24 mouse cellular contexts compared by ENCODE assay signal in genomic region chr16:56949085-56949484, GRCm38 (mm10). TPM values are rescaled to one million over a fixed set of nuclear protein-coding genes. Genes with fewer than 3 reads are reported as not detected.
"Had no signal": no experiment of that assay in that cellular context is flagged by ENCODE, and none has a peak within 500 bp of the region (broad histone marks: within the 10 kb centered on the region; RNA-seq: fewer than 3 reads in every experiment).

No protein-coding gene starts in this region.

- H3K36me3 ChIP-seq: neural tube, embryonic 13.5 days; neural tube, embryonic 15.5 days; stomach, embryonic 15.5 days had no signal

- H3K4me3 ChIP-seq: neural tube, embryonic 13.5 days; neural tube, embryonic 15.5 days; stomach, embryonic 15.5 days had no signal

- H3K9ac ChIP-seq: neural tube, embryonic 13.5 days; neural tube, embryonic 15.5 days; stomach, embryonic 15.5 days had no signal

- DNase-seq: retina, postnatal 1 day; right cerebral cortex, adult 18-20 months; right cerebral cortex, postnatal 14 days; right cerebral cortex, postnatal 25 days; right cerebral cortex, postnatal 4 days; spleen, adult 18-20 months; thymus, adult 18-20 months; thymus, adult 2 months; thymus, postnatal 14 days; thymus, postnatal 25 days; thymus, postnatal 36 days; thymus, postnatal 4 days had no signal

- H3K4me2 ChIP-seq: neural tube, embryonic 13.5 days; neural tube, embryonic 15.5 days; stomach, embryonic 15.5 days had no signal

- H3K4me1 ChIP-seq: neural tube, embryonic 13.5 days; neural tube, embryonic 15.5 days; stomach, embryonic 15.5 days had no signal

- H3K27me3 ChIP-seq: neural tube, embryonic 13.5 days; neural tube, embryonic 15.5 days; stomach, embryonic 15.5 days had no signal

- H3K9me3 ChIP-seq: neural tube, embryonic 13.5 days; neural tube, embryonic 15.5 days; stomach, embryonic 15.5 days had no signal

- H3K27ac ChIP-seq: neural tube, embryonic 13.5 days; neural tube, embryonic 15.5 days; stomach, embryonic 15.5 days; stomach, postnatal 0 days had no signal

RNA-seq across cellular contexts. Expression of gene Lnp1, which starts 21.2 kb away (rescaled TPM):
- total RNA-seq: neutrophil, adult 5-6 weeks had no signal
- polyA plus RNA-seq: neural tube, embryonic 13.5 days; neural tube, embryonic 14.5 days; small intestine, adult 2 months; spleen, adult 2 months; stomach, embryonic 14.5 days; stomach, embryonic 15.5 days; stomach, embryonic 16.5 days; stomach, postnatal 0 days; testis, adult 2 months; thymus, adult 2 months; urinary bladder, adult 2 months had no signal
